Mouse (Mus musculus): ENCODE measurements around the gene Them4. TPM values are rescaled to one million over a fixed set of nuclear protein-coding genes. Genes with fewer than 3 reads are reported as not detected.

The Them4 gene
- total RNA-seq, 2 experiments from 2014 or later = 24.0 to 26.6 TPM

DNA sequence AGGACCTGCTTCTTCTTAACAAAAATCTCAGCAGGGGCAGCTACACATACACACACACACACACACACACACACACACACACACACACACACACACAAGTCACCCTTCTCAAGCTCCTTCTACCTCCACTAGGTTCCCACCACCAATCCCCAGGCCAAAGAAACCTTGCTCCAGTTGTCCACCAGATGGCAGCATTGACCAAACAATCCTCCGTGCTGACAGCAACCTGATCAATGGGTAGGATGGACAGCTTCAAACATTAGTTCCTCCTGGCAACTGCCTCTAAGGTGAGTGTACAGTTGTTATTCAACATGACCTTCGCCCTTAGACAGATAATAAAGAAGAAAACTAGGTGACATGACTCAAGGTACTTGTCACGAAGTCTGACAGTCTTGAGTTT lies 56.9 kb downstream of the Them4 start:
- DNase-seq (ENCODE audit: extremely low spot score in 1 of 2, low spot score in 1 of 2) = peak; percentile 67 to 85

DNA sequence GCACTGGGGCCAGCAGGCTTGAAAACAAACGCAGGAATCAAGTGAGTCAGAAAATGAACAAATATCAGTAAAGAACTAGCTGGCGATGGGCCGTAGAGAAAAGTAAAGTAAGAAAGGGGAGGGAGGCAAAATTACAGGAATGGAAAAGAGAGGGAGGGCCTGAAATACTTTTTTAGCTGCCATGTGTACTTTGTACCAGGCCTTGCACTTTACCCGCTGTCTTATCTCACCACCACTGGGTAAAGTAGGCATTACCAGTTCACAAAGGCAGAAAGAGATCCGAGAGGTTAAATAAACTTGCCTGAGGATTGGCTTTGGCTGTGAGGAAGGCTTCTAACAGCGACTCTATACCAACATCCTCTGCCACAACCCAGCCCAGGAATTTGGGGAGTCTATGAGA lies 57.6 kb downstream of the Them4 start:
- no peak for DNase-seq (ENCODE audit: extremely low spot score in 1 of 2, low spot score in 1 of 2)

DNA sequence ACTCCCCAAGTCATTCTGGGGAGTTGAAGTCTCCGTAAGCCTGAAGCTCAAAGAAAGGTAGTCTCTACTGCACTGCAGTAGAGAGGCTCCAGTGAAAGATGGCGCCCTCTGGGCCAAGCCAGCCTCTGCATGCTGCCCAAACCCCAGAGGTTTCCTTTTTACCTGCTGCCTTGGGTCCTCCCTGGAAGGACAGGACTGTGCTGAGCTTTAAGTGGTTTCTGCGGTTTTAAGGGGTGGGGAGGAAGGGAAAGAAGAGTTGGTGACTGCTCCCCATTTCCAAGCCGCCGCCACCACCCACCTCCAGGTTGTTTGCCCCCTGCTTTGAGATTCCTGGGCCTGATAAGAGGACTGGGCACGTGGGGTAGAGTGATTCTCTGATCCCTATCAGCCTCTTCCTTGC lies 58.7 kb downstream of the Them4 start:
- DNase-seq (ENCODE audit: extremely low spot score in 1 of 2, low spot score in 1 of 2) = no peak

DNA sequence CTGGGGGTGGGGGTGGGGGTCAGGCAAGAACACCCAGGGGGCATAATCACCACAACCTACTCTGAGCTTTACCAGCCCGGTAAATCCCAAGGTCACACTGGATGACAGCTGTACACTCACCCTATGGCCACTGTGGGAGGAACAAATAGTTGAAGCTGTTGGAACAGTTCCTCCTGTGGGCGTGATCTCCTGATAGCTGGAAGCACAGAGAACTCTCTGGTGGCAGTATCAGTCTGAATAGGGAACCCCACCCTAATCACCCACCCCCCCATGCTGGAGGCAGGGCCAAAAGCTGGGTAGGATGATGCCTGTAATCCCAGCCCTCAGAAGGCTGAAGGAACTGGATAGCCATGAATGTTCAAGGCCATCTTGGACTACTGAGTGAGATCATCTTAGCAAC lies 59.8 kb downstream of the Them4 start:
- DNase-seq (ENCODE audit: extremely low spot score in 1 of 2, low spot score in 1 of 2) = no peak

DNA sequence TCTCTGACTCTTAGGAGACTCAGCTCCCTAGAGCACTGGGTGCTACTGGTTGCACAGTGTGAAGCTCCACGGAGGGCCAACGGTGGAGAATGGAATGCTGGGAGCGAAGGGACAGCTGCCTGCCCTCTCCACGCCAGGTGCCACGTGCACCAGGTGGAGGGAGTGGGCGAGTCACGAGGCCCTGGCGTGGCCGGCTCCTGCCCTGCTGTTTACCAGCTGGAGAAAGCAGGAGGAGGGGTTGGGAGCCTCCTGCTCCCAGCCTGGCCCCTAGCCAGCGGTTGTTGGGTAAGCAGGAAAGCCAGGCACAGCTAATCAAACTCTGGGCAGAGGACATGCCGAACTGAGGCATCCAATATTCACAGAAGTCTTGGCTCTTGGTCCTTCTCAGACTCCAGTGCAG lies 61.7 kb downstream of the Them4 start:
- DNase-seq (ENCODE audit: extremely low spot score in 1 of 2, low spot score in 1 of 2) = peak in 1 of 2 experiments; percentile 51

DNA sequence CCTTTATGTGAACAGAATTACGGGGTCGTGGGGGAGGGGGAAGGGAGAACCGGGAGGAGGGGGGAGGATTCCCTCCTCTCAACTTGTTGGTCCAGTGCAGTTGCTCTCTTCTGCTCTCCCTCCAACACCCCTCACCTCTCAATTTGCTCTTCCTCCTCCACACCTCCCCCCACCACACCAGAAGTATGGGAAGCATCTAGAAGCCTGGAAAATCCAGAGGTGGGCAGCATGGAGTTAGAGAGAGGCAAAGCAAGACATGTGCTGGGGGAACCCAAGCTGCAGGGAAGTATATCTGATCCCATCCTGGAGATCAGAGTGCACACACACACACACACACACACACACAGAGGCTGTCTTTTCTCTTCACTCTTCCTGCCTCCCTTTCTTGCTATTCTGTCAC lies 62.1 kb downstream of the Them4 start:
- DNase-seq (ENCODE audit: extremely low spot score in 1 of 2, low spot score in 1 of 2) = no peak

DNA sequence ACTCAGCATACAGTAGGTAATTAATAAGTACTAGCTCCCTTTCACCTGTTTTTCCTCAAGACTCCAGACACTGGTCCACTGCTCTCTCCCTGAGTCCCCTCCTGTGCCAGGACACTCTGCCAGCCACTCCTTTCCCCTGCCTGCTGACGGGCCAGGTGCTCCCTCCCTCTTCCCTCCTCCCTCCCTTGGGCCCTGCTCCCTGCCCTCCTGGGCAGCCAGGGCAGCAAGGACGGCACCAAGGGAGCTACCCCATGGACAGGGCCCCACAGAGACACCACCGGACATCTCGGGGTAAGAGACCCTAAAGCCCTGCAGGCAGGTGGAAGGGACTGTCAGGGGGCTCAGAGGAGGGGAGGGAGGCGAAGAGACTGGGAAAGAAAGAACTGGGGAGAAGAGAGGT lies 62.8 kb downstream of the Them4 start, which contains the start of gene Rorc:
TSS of gene Rorc (plus strand) at position 154 of the 400 bp plus-strand sequence.
- DNase-seq (ENCODE audit: extremely low spot score in 1 of 2, low spot score in 1 of 2) = no peak

DNA sequence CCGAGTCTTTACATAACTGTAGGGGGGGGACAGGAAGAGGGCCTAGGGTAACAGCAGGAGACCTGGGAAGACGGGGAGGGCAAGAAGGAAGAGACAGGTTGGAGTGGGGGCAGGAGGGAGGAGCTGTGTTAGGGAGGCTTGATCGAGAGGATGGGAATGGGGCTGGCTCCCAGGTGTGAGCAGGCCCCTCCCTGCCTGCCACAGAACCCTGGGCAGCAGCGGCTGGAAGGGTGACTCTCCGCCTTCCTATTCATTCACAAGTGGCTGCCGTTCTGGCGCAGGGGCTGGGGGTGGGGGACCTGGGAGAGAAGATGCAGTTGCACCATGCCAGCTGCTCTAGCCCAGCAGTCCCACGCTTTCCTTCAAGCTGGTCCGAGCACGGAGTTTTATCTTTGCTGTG lies 63.2 kb downstream of the Them4 start:
- no peak for DNase-seq (ENCODE audit: extremely low spot score in 1 of 2, low spot score in 1 of 2)

DNA sequence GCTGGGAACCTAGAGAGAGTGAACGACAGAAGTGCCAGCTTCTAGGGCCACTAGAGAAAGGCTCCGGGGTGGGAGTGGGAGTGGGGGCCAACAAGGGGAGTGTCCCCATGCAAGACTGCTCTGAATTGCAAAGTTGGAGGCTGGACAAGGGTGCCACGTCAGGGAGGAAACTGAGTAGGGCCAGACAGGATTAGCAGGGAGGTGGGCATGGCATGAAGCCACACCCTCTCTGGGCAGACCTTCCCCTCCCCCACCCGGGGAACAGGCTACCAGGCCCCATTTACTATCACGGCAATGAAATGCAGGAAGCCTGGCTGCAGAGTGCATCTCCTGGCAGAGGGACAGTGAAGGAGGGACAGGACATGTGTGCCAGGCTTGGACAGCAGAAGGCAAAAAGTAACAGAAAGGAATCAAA lies 63.7 kb downstream of the Them4 start:
- no peak for DNase-seq (ENCODE audit: extremely low spot score in 1 of 2, low spot score in 1 of 2)

DNA sequence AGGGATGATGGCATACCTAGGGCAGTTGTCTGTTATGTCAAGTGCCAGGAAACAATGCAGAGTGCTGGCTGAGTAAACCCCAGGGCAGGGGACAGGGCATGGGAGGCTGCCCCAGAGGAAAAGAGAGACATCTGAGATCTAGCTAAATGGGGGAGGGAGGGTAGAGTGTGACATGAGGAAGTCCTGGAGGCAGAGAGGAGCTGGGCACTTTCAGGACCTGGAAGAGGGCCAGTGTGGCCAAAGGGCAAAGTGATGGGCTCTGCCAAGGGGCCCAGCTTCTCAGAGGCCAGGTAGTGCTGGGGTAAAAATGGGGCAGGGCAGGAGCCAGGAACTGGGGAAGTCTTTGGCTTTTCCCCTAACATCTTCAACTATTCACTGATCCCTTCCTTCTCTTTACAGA lies 64.7 kb downstream of the Them4 start:
- DNase-seq (ENCODE audit: extremely low spot score in 1 of 2, low spot score in 1 of 2) = no peak

DNA sequence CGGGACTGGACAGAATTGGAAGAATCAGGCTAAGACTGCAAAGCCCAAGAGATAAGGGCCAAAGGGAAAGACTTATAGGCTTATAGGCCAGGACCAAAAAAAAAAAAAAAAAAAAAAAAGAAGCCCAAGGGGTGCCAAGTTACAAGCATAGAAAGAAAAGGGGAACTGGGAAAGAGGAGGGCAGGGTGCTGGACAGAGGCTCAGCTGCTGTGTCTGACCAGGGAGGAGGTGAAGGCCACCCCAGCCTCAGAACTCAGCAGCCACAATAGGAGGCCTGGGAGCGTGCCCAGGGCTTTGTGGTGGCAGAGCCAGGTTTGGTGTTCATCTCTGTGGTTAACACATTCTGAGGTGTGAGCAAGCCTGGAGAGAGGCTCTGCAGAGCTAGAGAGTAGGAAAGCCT lies 65.3 kb downstream of the Them4 start:
- DNase-seq (ENCODE audit: extremely low spot score in 1 of 2, low spot score in 1 of 2) = no peak

DNA sequence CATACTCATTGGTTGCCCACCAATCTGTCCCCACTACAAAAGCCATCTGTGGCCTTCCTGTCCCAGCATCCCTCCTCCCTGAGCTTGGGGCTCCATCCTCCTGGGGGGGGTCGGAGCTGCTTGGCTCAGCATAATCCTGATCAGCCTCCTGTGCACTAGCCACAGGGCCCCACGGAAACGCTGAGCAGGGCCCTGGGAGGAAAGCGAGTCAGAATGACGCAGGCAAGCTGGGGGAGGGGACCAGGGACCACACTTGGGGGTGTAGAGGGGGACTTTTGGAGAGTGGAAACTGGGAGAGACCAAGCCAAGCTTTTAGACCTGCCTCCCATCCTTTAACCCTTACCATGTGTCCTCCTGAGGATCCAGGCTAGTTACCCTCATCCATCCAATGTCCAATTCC lies 66.0 kb downstream of the Them4 start:
- DNase-seq (ENCODE audit: extremely low spot score in 1 of 2, low spot score in 1 of 2) = no peak

DNA sequence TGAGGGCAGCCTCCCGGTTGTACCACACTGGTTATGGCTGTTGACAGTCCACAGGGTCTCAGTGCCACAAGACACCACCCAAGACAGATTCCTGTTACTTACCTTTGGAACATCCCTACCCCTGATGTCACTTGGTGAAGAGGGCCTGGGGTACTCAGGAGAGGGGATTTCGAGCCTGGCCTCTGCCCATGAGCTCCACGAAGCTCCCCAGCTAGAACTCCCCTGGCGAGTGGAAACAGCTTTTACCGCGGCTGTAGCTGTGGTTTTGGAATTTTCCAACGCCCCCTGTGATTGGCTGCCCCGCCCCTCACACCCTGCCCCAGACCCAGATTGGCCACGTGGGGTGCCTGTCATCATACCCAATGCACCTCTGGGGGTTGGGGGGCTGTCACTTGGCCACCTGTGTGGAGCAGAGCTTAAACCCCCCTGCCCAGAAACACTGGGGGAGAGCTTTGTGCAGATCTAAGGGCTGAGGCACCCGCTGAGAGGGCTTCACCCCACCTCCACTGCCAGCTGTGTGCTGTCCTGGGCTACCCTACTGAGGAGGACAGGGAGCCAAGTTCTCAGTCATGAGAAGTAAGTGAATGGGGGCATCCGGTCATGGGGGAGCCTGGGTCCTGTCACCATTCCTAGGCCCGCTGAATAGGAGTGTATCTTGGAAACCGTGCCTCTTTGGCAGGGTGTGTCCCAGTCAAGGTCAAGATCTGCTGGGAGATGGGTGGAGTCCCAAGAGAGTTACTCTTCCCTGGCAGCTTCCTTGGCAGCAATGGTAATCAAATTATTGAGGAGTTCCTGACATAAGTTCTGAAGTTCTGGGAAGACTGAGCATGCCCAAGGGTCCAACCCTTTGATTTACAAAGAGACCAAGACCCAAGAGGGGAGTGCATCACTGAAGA lies 67.4 kb downstream of the Them4 start:
- DNase-seq (ENCODE audit: extremely low spot score in 1 of 2, low spot score in 1 of 2) = no peak

DNA sequence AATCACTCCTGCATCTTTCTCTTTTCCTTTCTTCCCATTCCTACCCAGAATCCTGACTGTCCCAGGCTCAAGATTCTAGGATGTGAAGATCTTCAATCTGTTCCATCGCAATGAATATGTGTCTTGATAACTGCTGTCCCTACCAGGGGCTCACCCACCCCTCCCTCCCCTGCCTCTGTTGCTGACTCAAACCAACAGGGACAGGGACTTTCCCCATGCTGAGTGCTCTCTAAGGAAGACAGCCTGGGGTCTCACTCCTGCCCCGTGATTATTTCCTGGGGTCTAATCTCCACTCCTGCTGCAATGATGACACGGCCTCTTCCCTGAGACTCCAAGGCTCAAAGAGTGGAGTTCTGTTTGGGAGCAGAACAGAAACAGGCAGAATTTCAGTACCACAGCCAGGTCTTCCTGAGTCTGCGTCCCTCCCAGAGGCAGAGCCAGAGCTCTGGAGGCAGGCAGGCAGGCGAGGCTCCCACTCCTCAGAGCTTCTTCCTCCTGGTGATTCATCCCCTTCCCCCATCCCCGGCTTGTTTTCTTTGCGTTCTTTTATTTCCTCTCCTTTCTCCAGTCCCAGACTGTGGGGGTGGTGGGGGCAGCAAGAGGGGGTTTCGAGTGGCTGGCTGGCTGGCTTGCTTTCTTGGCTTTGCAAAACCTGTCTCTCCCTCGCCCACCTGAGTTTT lies 70.1 kb downstream of the Them4 start:
- DNase-seq (ENCODE audit: extremely low spot score in 1 of 2, low spot score in 1 of 2) = no peak

Other genes starting within 250 kb of the Them4 start
- not detected for gene Gm10697, start 237.4 kb upstream of the Them4 start, total RNA-seq (2021)
- gene Gm10696, start 131.9 kb upstream of the Them4 start, total RNA-seq (2021) = not detected
- not detected for gene Gm5286, start 113.4 kb upstream of the Them4 start, total RNA-seq (2021)
- not detected for gene Gm4778, start 46.1 kb upstream of the Them4 start, total RNA-seq (2021)
- not detected for gene Them5, start 32.0 kb downstream of the Them4 start, total RNA-seq (2021)
- under 1 TPM; 0.54 to 0.56 TPM for gene C2cd4d, start 52.3 kb downstream of the Them4 start, total RNA-seq (2021)
- under 1 TPM; 0.52 to 0.57 TPM for gene Rorc, start 62.7 kb downstream of the Them4 start, total RNA-seq (2021)
- 1 to 10 TPM in 1 of 2 experiments, under 1 TPM in 1; 0.99 to 1.1 TPM for gene Lingo4, start 88.4 kb downstream of the Them4 start, total RNA-seq (2021)
- gene Tdrkh, start 103.2 kb downstream of the Them4 start, total RNA-seq (2021) = 10 to 100 TPM; 44.1 TPM
- 10 to 100 TPM; 42.1 to 46.8 TPM for gene Mrpl9, start 133.2 kb downstream of the Them4 start, total RNA-seq (2021)
- gene Oaz3, start 133.8 kb downstream of the Them4 start, total RNA-seq (2021) = not detected
- 100 to 1,000 TPM; 165 to 198 TPM for gene Celf3, start 168.2 kb downstream of the Them4 start, total RNA-seq (2021)
- gene Riiad1, start 170.3 kb downstream of the Them4 start, total RNA-seq (2021) = 1 to 10 TPM; 5.8 to 6.9 TPM